Mouse (Mus musculus) midbrain, embryonic 14.5 days (tissue): ENCODE data around the gene Frmd5. TPM values are rescaled to one million over a fixed set of nuclear protein-coding genes. Genes with fewer than 3 reads are reported as not detected.
A peak's percentile ranks its signal among the peaks of the same experiment; 100 is the strongest.
"Not testable (repeated sequence)": the region's sequence is repeated elsewhere in the genome, so short reads cannot be mapped to it uniquely, and the experiment has no call there.

Source experiments
- ATAC-seq: fragments of 200-750 bp; cut with Nextera tagmentation; 2 replicates; pipeline ENCODE4 v1.8.0; 2017; ENCODE audit warnings: moderate number of reproducible peaks, moderate library complexity; ENCODE audit not compliant: low FRiP score, low TSS enrichment
- DNase-seq: peaks from one replicate; pipeline ENCODE4 v3.0.0-alpha.2; 2015
- H3K27ac ChIP-seq: fragments of 300-500 bp; sonication (generic); replicated peaks from 2 replicates; pipeline ENCODE4 v1.5.1; 2014; ENCODE audit warnings: mild to moderate bottlenecking, low read depth, low read length, moderate library complexity
- H3K27me3 ChIP-seq: fragments of 300-500 bp; sonication (generic); 2 replicates; pipeline ENCODE4 v1.6.1; 2014; ENCODE audit warnings: low read length, control low read depth, mixed read lengths; ENCODE audit not compliant: control insufficient read depth, insufficient read depth
- H3K36me3 ChIP-seq: fragments of 300-500 bp; sonication (generic); 2 replicates; pipeline ENCODE4 v1.6.1; 2014; ENCODE audit warnings: low read length, control low read depth; ENCODE audit not compliant: control insufficient read depth, insufficient read depth
- H3K4me1 ChIP-seq: fragments of 300-500 bp; sonication (generic); 2 replicates; pipeline ENCODE4 v1.6.1; 2014; ENCODE audit warnings: mild to moderate bottlenecking, antibody characterized with exemption, low read length, control low read depth; ENCODE audit not compliant: control insufficient read depth, insufficient read depth
- H3K4me2 ChIP-seq: fragments of 300-500 bp; sonication (generic); 2 replicates; pipeline ENCODE4 v1.6.1; 2014; ENCODE audit warnings: mild to moderate bottlenecking, low read length, moderate library complexity
- H3K4me3 ChIP-seq: fragments of 300-500 bp; sonication (generic); replicated peaks from 2 replicates; pipeline ENCODE4 v1.5.1; 2014; ENCODE audit warnings: low read depth, low read length
- H3K9ac ChIP-seq: fragments of 300-500 bp; sonication (generic); replicated peaks from 2 replicates; pipeline ENCODE4 v1.6.1; 2014; ENCODE audit warnings: mild to moderate bottlenecking, low read length, moderate library complexity
- H3K9me3 ChIP-seq: fragments of 300-500 bp; sonication (generic); 2 replicates; pipeline ENCODE4 v1.6.1; 2016; ENCODE audit warnings: low read length, control low read depth, mixed read lengths; ENCODE audit not compliant: control insufficient read depth
- WGBS: fragments of 180-500 bp; shearing (Covaris S2); extraction: QIAGEN DNeasy Blood & Tissue Kit; methylation state at CpG from one replicate; pipeline ENCODE4 v1.1.7; 2014; 5-methylcytosine and 5-hydroxymethylcytosine counted together
- polyA plus RNA-seq: library from polyadenylated mRNA; unstranded; fragments of >200 nt; fragmentation: Nextera tagmentation; extraction: Ambion mirVana; gene quantifications from 2 replicates; pipeline ENCODE4 v1.2.1, GENCODE M21; 2014

Frmd5 gene
- polyA plus RNA-seq, 1 experiment from 2014 or later, result 32.0 TPM

- ATAC-seq, result no peak
- H3K4me3 ChIP-seq, result no peak overlapping the region
Observed at GRCm38 (mm10) chr2:121511401-121511800, 295.5 kb downstream of the Frmd5 start.

GRCm38 (mm10) chr2:121509584-121509983 lies 297.3 kb downstream of the Frmd5 start:
- no peak overlapping the region for H3K27ac ChIP-seq
- WGBS, result 20% methylated on average over 16 of the region's 16 CpGs

More at GRCm38 (mm10) chr2:121511401-121511800, 295.5 kb downstream of the Frmd5 start:
- no peak overlapping the region for H3K27ac ChIP-seq
- peaks cover 11% of the 10 kb centered on the region; the same call in 1 of the 2 replicates for H3K36me3 ChIP-seq
- no peak for DNase-seq
- 0 out of 2 replicates have a peak overlapping the region, but pooled peaks have one; percentile 16 for H3K9ac ChIP-seq
- no peaks in the 10 kb centered on the region for H3K9me3 ChIP-seq
- H3K27me3 ChIP-seq, result no peaks in the 10 kb centered on the region
- H3K4me1 ChIP-seq, result peaks cover 10% of the 10 kb centered on the region
- no peak overlapping the region for H3K4me2 ChIP-seq
- 97% methylated on average over 8 of the region's 8 CpGs for WGBS

GRCm38 (mm10) chr2:121507951-121508330 lies 298.9 kb downstream of the Frmd5 start:
- Histone ChIP-seq H3K4me3 (peak overlapping the region; percentile 46; the same call in 1 of the 2 replicates), H3K27me3 (no peaks in the 10 kb centered on the region)
- 77% methylated on average over 2 of the region's 2 CpGs for WGBS

More at GRCm38 (mm10) chr2:121509584-121509983, 297.3 kb downstream of the Frmd5 start:
- DNase-seq, result peak; percentile 67
- H3K27me3 ChIP-seq, result no peaks in the 10 kb centered on the region
- H3K4me2 ChIP-seq, result peak overlapping the region; percentile 46
- peaks cover 11% of the 10 kb centered on the region; the same call in 1 of the 2 replicates for H3K36me3 ChIP-seq
- no peaks in the 10 kb centered on the region for H3K9me3 ChIP-seq
- peak overlapping the region; percentile 13; the same call in 1 of the 2 replicates for H3K9ac ChIP-seq
- peak overlapping the region; percentile 22 for H3K4me3 ChIP-seq
- peaks cover 10% of the 10 kb centered on the region for H3K4me1 ChIP-seq
- ATAC-seq, result no peak

GRCm38 (mm10) chr2:121507173-121507950 lies 299.5 kb downstream of the Frmd5 start:
- 9% methylated on average over 12 of the region's 12 CpGs for WGBS
- Histone ChIP-seq H3K36me3 (peaks cover 11% of the 10 kb centered on the region; the same call in 1 of the 2 replicates), H3K4me3 (peak overlapping the region; percentile 46), H3K27me3 (no peaks in the 10 kb centered on the region), H3K9me3 (no peaks in the 10 kb centered on the region), H3K27ac (no peak overlapping the region), H3K4me2 (peak overlapping the region; percentile 62), H3K4me1 (peaks cover 10% of the 10 kb centered on the region), H3K9ac (peak overlapping the region; percentile 40; the same call in 1 of the 2 replicates)
- ATAC-seq, result no peak
- no peak for DNase-seq

More at GRCm38 (mm10) chr2:121507951-121508330, 298.9 kb downstream of the Frmd5 start:
- Histone ChIP-seq H3K4me1 (peaks cover 10% of the 10 kb centered on the region), H3K36me3 (peaks cover 11% of the 10 kb centered on the region; the same call in 1 of the 2 replicates), H3K4me2 (peak overlapping the region; percentile 62), H3K27ac (no peak overlapping the region), H3K9ac (no peak overlapping the region; the same call in 1 of the 2 replicates), H3K9me3 (no peaks in the 10 kb centered on the region)
- no peak for DNase-seq
- ATAC-seq, result no peak

GRCm38 (mm10) chr2:121505942-121506882 lies 300.7 kb downstream of the Frmd5 start, which contains the start of the genes Mfap1a and Wdr76:
Mfap1a (minus strand) TSS chr2:121506665.
Wdr76 (plus strand) TSS chr2:121506723.
- Histone ChIP-seq H3K4me3 (peak within 1 kb of the TSS; percentile 46), H3K4me2 (peak within 1 kb of the TSS; percentile 62), H3K27ac (0 out of 2 replicates have a peak within 1 kb of the TSS, but pooled peaks have one; percentile 14), H3K9ac (peak within 1 kb of the TSS; percentile 40)
- not testable (repeated sequence) for H3K4me1 ChIP-seq, H3K27me3 ChIP-seq, H3K9me3 ChIP-seq, H3K36me3 ChIP-seq
- whole genome bisulfite sequencing, result 5% methylated on average over 40 of the region's 42 CpGs
- DNase-seq, result peak; percentile 94
- peak; percentile 89 for ATAC-seq

- H3K27ac ChIP-seq, H3K36me3 ChIP-seq, H3K9me3 ChIP-seq, H3K27me3 ChIP-seq, H3K4me1 ChIP-seq, ATAC-seq, H3K9ac ChIP-seq, DNase-seq, H3K4me3 ChIP-seq, H3K4me2 ChIP-seq: not testable (repeated sequence)
- 75% methylated on average over 2 of the region's 6 CpGs for WGBS
Observed at GRCm38 (mm10) chr2:121501550-121501949, 305.3 kb downstream of the Frmd5 start.

Other genes with a start within 250 kb of the Frmd5 start
- 26.6 and 26.7 TPM in 2 replicates for gene Casc4, start 59.9 kb upstream of the Frmd5 start, polyA plus RNA-seq
- gene Ctdspl2, start 148.9 kb upstream of the Frmd5 start, polyA plus RNA-seq, result 34.1 and 41.1 TPM in 2 replicates
- gene Mageb3, start 149.0 kb upstream of the Frmd5 start, polyA plus RNA-seq, result 0.63 and 0.89 TPM in 2 replicates
- 10.1 TPM in 2 replicates for gene Eif3j1, start 221.5 kb upstream of the Frmd5 start, polyA plus RNA-seq